Mouse (Mus musculus): ENCODE measurements around the gene Arhgef7. TPM values are rescaled to one million over a fixed set of nuclear protein-coding genes. Genes with fewer than 3 reads are reported as not detected.

Gene Arhgef7
- polyA plus RNA-seq, 1 experiment: 17.4 TPM

GRCm38 (mm10) chr8:11704716-11705420 lies 22.7 kb upstream of the Arhgef7 start:
- H3K4me1 ChIP-seq (ENCODE audit: control insufficient read depth, insufficient read depth, insufficient read length, low read length): no peaks in the 10 kb centered on the region
- no peak overlapping the region for H3K27ac ChIP-seq (replicated peaks; ENCODE audit: low read depth, low read length)
- H3K4me3 ChIP-seq (ENCODE audit: insufficient read depth, low read depth, low read length): no peak overlapping the region

GRCm38 (mm10) chr8:11705818-11706217 lies 21.7 kb upstream of the Arhgef7 start:
- H3K4me1 ChIP-seq (ENCODE audit: control insufficient read depth, insufficient read depth, insufficient read length, low read length): no peaks in the 10 kb centered on the region
- no peak overlapping the region for H3K4me3 ChIP-seq (ENCODE audit: insufficient read depth, low read depth, low read length)
- no peak overlapping the region for H3K27ac ChIP-seq (replicated peaks; ENCODE audit: low read depth, low read length)

- H3K27ac ChIP-seq (replicated peaks; ENCODE audit: low read depth, low read length): no peak overlapping the region
- no peak overlapping the region for H3K4me3 ChIP-seq (ENCODE audit: insufficient read depth, low read depth, low read length)
- no peaks in the 10 kb centered on the region for H3K4me1 ChIP-seq (ENCODE audit: control insufficient read depth, insufficient read depth, insufficient read length, low read length)
Measured at GRCm38 (mm10) chr8:11707701-11708100, 19.8 kb upstream of the Arhgef7 start.

GRCm38 (mm10) chr8:11708815-11709214 lies 18.7 kb upstream of the Arhgef7 start:
- Histone ChIP-seq H3K27ac (replicated peaks; ENCODE audit: low read depth, low read length) (no peak overlapping the region), H3K4me3 (ENCODE audit: insufficient read depth, low read depth, low read length) (no peak overlapping the region)

GRCm38 (mm10) chr8:11709542-11709941 lies 18.0 kb upstream of the Arhgef7 start:
- no peak overlapping the region for H3K27ac ChIP-seq (replicated peaks; ENCODE audit: low read depth, low read length)
- H3K4me3 ChIP-seq (ENCODE audit: insufficient read depth, low read depth, low read length): no peak overlapping the region
- no peaks in the 10 kb centered on the region for H3K4me1 ChIP-seq (ENCODE audit: control insufficient read depth, insufficient read depth, insufficient read length, low read length)

More at GRCm38 (mm10) chr8:11708815-11709214, 18.7 kb upstream of the Arhgef7 start:
- H3K4me1 ChIP-seq (ENCODE audit: control insufficient read depth, insufficient read depth, insufficient read length, low read length): no peaks in the 10 kb centered on the region

- H3K4me1 ChIP-seq (ENCODE audit: control insufficient read depth, insufficient read depth, insufficient read length, low read length): no peaks in the 10 kb centered on the region
- no peak overlapping the region for H3K27ac ChIP-seq (replicated peaks; ENCODE audit: low read depth, low read length)
- H3K4me3 ChIP-seq (ENCODE audit: insufficient read depth, low read depth, low read length): no peak overlapping the region
Measured at GRCm38 (mm10) chr8:11710415-11710814, 17.1 kb upstream of the Arhgef7 start.

GRCm38 (mm10) chr8:11712244-11712643 lies 15.3 kb upstream of the Arhgef7 start:
- no peaks in the 10 kb centered on the region for H3K4me1 ChIP-seq (ENCODE audit: control insufficient read depth, insufficient read depth, insufficient read length, low read length)
- no peak overlapping the region for H3K4me3 ChIP-seq (ENCODE audit: insufficient read depth, low read depth, low read length)
- H3K27ac ChIP-seq (replicated peaks; ENCODE audit: low read depth, low read length): no peak overlapping the region

- Histone ChIP-seq H3K27ac (replicated peaks; ENCODE audit: low read depth, low read length) (no peak overlapping the region), H3K4me3 (ENCODE audit: insufficient read depth, low read depth, low read length) (no peak overlapping the region), H3K4me1 (ENCODE audit: control insufficient read depth, insufficient read depth, insufficient read length, low read length) (no peaks in the 10 kb centered on the region)
Measured at GRCm38 (mm10) chr8:11717194-11717593, 10.3 kb upstream of the Arhgef7 start.

GRCm38 (mm10) chr8:11727273-11727650 lies 259 bp upstream of the Arhgef7 start:
- Histone ChIP-seq H3K4me3 (ENCODE audit: insufficient read depth, low read depth, low read length) (0 out of 2 replicates have a peak overlapping the region, but pooled peaks have one; percentile 12), H3K4me1 (ENCODE audit: control insufficient read depth, insufficient read depth, insufficient read length, low read length) (no peaks in the 10 kb centered on the region), H3K27ac (replicated peaks; ENCODE audit: low read depth, low read length) (no peak overlapping the region)

GRCm38 (mm10) chr8:11728482-11729295 lies 1.2 kb downstream of the Arhgef7 start:
- H3K4me3 ChIP-seq (ENCODE audit: insufficient read depth, low read depth, low read length): peak overlapping the region; percentile 17; the same call in 1 of the 2 replicates
- no peaks in the 10 kb centered on the region for H3K4me1 ChIP-seq (ENCODE audit: control insufficient read depth, insufficient read depth, insufficient read length, low read length)
- no peak overlapping the region for H3K27ac ChIP-seq (replicated peaks; ENCODE audit: low read depth, low read length)

- no peaks in the 10 kb centered on the region for H3K4me1 ChIP-seq (ENCODE audit: control insufficient read depth, insufficient read depth, insufficient read length, low read length)
- H3K27ac ChIP-seq (replicated peaks; ENCODE audit: low read depth, low read length): no peak overlapping the region
- no peak overlapping the region for H3K4me3 ChIP-seq (ENCODE audit: insufficient read depth, low read depth, low read length)
Measured at GRCm38 (mm10) chr8:11730271-11730940, 2.9 kb downstream of the Arhgef7 start.

- H3K27ac ChIP-seq (replicated peaks; ENCODE audit: low read depth, low read length): no peak overlapping the region
- H3K4me1 ChIP-seq (ENCODE audit: control insufficient read depth, insufficient read depth, insufficient read length, low read length): no peaks in the 10 kb centered on the region
- H3K4me3 ChIP-seq (ENCODE audit: insufficient read depth, low read depth, low read length): no peak overlapping the region
Measured at GRCm38 (mm10) chr8:11735672-11736235, 8.2 kb downstream of the Arhgef7 start.

GRCm38 (mm10) chr8:11737096-11737495 lies 9.6 kb downstream of the Arhgef7 start:
- no peaks in the 10 kb centered on the region for H3K4me1 ChIP-seq (ENCODE audit: control insufficient read depth, insufficient read depth, insufficient read length, low read length)
- no peak overlapping the region for H3K4me3 ChIP-seq (ENCODE audit: insufficient read depth, low read depth, low read length)
- no peak overlapping the region for H3K27ac ChIP-seq (replicated peaks; ENCODE audit: low read depth, low read length)

- Histone ChIP-seq H3K4me1 (ENCODE audit: control insufficient read depth, insufficient read depth, insufficient read length, low read length) (no peaks in the 10 kb centered on the region), H3K27ac (replicated peaks; ENCODE audit: low read depth, low read length) (no peak overlapping the region), H3K4me3 (ENCODE audit: insufficient read depth, low read depth, low read length) (no peak overlapping the region)
Measured at GRCm38 (mm10) chr8:11739082-11739481, 11.6 kb downstream of the Arhgef7 start.

- no peak overlapping the region for H3K4me3 ChIP-seq (ENCODE audit: insufficient read depth, low read depth, low read length)
- H3K4me1 ChIP-seq (ENCODE audit: control insufficient read depth, insufficient read depth, insufficient read length, low read length): no peaks in the 10 kb centered on the region
- no peak overlapping the region for H3K27ac ChIP-seq (replicated peaks; ENCODE audit: low read depth, low read length)
Measured at GRCm38 (mm10) chr8:11740857-11741256, 13.3 kb downstream of the Arhgef7 start.

Measured in brown adipose tissue, adult 24 weeks (tissue).